Mouse (Mus musculus) erythroblast, embryonic 14.5 days (primary cell): ENCODE data around the gene Cdkl4.

Experiments used
- GATA1 ChIP-seq: IDR thresholded peaks from 2 replicates; pipeline ENCODE4 v1.6.1; 2012; ENCODE audit warnings: low read length, inconsistent platforms, mixed read lengths
- TAL1 ChIP-seq: IDR thresholded peaks from 3 replicates; pipeline ENCODE4 v1.6.1; 2012; ENCODE audit warnings: low read length, inconsistent platforms, mixed read lengths

DNA sequence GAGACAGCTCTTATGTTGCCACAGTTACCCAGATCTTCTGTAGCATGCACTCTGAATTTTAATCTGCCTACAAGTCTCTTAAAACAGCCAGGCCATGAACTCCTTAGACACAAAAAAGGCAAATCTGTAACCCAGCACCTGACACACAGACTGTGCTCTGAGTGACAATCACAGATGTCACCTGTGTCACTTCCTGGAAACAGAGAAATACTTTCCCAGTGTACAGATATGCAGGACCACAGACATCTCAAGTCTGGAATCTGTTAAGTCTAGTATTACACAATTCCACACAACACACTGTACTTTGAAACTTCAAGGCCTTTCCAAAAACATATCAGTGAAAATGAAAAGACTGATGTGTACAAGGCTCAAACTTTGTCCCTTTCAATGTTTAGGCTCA lies 47.4 kb upstream of the Cdkl4 start:
- no peak for TF ChIP-seq GATA1
- TF ChIP-seq TAL1, result no peak
